Mouse (Mus musculus) midbrain, embryonic 14.5 days (tissue): Measurements from ENCODE around the gene Dph1. TPM values are rescaled to one million over a fixed set of nuclear protein-coding genes. Genes with fewer than 3 reads are reported as not detected.

Experiments used
- ATAC-seq: fragments of 200-750 bp; cut with Nextera tagmentation; 2 replicates; pipeline ENCODE4 v1.8.0; 2017; ENCODE audit warnings: moderate number of reproducible peaks, moderate library complexity; ENCODE audit not compliant: low FRiP score, low TSS enrichment
- DNase-seq: peaks from one replicate; pipeline ENCODE4 v3.0.0-alpha.2; 2015
- H3K27ac ChIP-seq: fragments of 300-500 bp; sonication (generic); replicated peaks from 2 replicates; pipeline ENCODE4 v1.5.1; 2014; ENCODE audit warnings: mild to moderate bottlenecking, low read depth, low read length, moderate library complexity
- H3K27me3 ChIP-seq: fragments of 300-500 bp; sonication (generic); 2 replicates; pipeline ENCODE4 v1.6.1; 2014; ENCODE audit warnings: low read length, control low read depth, mixed read lengths; ENCODE audit not compliant: control insufficient read depth, insufficient read depth
- H3K36me3 ChIP-seq: fragments of 300-500 bp; sonication (generic); 2 replicates; pipeline ENCODE4 v1.6.1; 2014; ENCODE audit warnings: low read length, control low read depth; ENCODE audit not compliant: control insufficient read depth, insufficient read depth
- H3K4me1 ChIP-seq: fragments of 300-500 bp; sonication (generic); 2 replicates; pipeline ENCODE4 v1.6.1; 2014; ENCODE audit warnings: mild to moderate bottlenecking, antibody characterized with exemption, low read length, control low read depth; ENCODE audit not compliant: control insufficient read depth, insufficient read depth
- H3K4me2 ChIP-seq: fragments of 300-500 bp; sonication (generic); 2 replicates; pipeline ENCODE4 v1.6.1; 2014; ENCODE audit warnings: mild to moderate bottlenecking, low read length, moderate library complexity
- H3K4me3 ChIP-seq: fragments of 300-500 bp; sonication (generic); replicated peaks from 2 replicates; pipeline ENCODE4 v1.5.1; 2014; ENCODE audit warnings: low read depth, low read length
- H3K9ac ChIP-seq: fragments of 300-500 bp; sonication (generic); replicated peaks from 2 replicates; pipeline ENCODE4 v1.6.1; 2014; ENCODE audit warnings: mild to moderate bottlenecking, low read length, moderate library complexity
- H3K9me3 ChIP-seq: fragments of 300-500 bp; sonication (generic); 2 replicates; pipeline ENCODE4 v1.6.1; 2016; ENCODE audit warnings: low read length, control low read depth, mixed read lengths; ENCODE audit not compliant: control insufficient read depth
- WGBS: fragments of 180-500 bp; shearing (Covaris S2); extraction: QIAGEN DNeasy Blood & Tissue Kit; methylation state at CpG from one replicate; pipeline ENCODE4 v1.1.7; 2014; 5-methylcytosine and 5-hydroxymethylcytosine counted together
- polyA plus RNA-seq: library from polyadenylated mRNA; unstranded; fragments of >200 nt; fragmentation: Nextera tagmentation; extraction: Ambion mirVana; gene quantifications from 2 replicates; pipeline ENCODE4 v1.2.1, GENCODE M21; 2014

Gene Dph1
- polyA plus RNA-seq, 1 experiment from 2014 or later: 14.8 TPM

DNA sequence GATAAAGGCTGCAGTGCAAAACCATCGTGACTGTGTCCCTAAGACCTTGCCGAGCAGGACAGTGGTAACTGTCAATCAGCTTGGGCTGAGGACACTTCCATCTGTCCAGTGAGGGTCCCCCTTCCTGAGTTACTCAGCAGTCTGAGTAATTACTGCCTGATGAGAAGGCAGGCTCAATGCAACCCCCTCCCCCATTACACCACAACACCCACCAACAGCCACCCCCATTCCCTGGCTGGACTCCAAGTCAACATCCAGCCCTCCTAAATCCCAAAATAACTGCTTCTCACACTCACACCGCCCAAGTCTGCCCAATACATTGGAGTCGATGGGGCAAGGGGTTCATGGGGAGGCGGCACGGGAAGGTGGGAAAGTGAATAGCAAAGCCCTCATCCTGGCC lies 800 bp upstream of the Dph1 start:
- Histone ChIP-seq H3K4me1 (peaks cover 54% of the 10 kb centered on the region), H3K9me3 (no peaks in the 10 kb centered on the region), H3K9ac (no peak overlapping the region), H3K36me3 (no peaks in the 10 kb centered on the region), H3K27ac (no peak overlapping the region; the same call in 1 of the 2 replicates), H3K4me3 (no peak overlapping the region), H3K4me2 (no peak overlapping the region), H3K27me3 (peaks cover 19% of the 10 kb centered on the region; the same call in 1 of the 2 replicates)
- WGBS: 60% methylated on average over 6 of the region's 6 CpGs
- no peak for DNase-seq
- no peak for ATAC-seq

DNA sequence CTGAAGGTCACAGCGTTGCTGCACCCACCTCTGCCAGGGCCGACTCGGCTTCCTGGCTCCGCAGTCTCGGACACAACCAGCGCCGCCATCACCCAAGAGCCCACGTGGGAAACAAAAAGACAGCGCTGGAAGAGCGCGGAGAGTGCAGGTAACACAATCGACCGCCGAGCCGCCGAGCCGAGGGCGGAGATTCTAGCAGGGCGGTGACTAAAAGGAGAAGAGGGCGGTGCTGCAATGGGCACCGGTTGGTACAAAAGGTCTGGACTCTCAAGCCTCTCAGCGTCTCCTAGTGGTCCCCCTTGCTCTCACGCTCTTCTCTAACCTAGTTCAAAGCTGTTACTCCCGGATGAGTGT lies 693 bp downstream of the Dph1 start:
- DNase-seq (peak; percentile 94), ATAC-seq (peak; percentile 73)
- H3K4me1 ChIP-seq: peaks cover 40% of the 10 kb centered on the region
- peak overlapping the region; percentile 21 for H3K27ac ChIP-seq
- peak overlapping the region; percentile 74 for H3K4me3 ChIP-seq
- peaks cover 14% of the 10 kb centered on the region; the same call in 1 of the 2 replicates for H3K27me3 ChIP-seq
- peak overlapping the region; percentile 68 for H3K4me2 ChIP-seq
- no peaks in the 10 kb centered on the region for H3K36me3 ChIP-seq
- under 1% methylated on average over 24 of the region's 24 CpGs for WGBS
- H3K9ac ChIP-seq: peak overlapping the region; percentile 61
- no peaks in the 10 kb centered on the region for H3K9me3 ChIP-seq

DNA sequence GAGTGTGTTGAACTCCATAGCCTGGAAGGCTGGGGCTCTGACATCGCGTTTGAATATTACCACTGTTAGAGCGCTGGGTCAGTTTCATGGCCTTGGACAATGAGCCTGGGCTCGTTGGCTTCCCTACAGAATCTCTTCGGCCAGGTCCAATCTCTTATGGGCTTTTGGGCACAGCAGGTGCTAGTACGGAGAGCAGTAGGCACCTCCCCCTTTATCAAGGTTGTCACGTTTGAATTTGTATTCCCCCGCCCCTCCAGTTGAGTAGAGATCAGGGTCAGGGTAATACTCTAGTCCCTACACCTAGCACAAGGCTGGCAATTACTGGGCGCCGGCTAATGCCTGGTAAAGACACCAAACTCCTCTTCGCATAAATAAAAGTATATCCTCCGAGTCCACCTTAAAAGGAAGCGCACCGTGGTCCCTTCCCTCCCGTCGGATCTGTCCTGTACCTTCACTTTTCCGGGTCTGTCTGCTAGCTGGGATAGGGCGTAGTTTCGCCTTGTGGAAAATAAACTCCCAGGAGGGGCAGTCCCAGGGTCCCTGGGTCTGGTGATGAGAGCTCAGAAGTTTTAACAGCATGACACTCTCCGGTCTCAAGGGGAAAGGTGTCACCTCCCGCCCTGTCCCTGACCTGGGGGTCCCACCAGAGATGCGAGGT lies 1.2 kb downstream of the Dph1 start:
- ATAC-seq (no peak), DNase-seq (no peak)
- peaks cover 10% of the 10 kb centered on the region; the same call in 1 of the 2 replicates for H3K27me3 ChIP-seq
- H3K36me3 ChIP-seq: no peaks in the 10 kb centered on the region
- H3K27ac ChIP-seq: peak overlapping the region; percentile 21
- under 1% methylated on average over 22 of the region's 22 CpGs for WGBS
- H3K4me2 ChIP-seq: peak overlapping the region; percentile 68
- H3K9ac ChIP-seq: peak overlapping the region; percentile 61
- H3K4me3 ChIP-seq: peak overlapping the region; percentile 74
- peaks cover 35% of the 10 kb centered on the region for H3K4me1 ChIP-seq
- no peaks in the 10 kb centered on the region for H3K9me3 ChIP-seq

DNA sequence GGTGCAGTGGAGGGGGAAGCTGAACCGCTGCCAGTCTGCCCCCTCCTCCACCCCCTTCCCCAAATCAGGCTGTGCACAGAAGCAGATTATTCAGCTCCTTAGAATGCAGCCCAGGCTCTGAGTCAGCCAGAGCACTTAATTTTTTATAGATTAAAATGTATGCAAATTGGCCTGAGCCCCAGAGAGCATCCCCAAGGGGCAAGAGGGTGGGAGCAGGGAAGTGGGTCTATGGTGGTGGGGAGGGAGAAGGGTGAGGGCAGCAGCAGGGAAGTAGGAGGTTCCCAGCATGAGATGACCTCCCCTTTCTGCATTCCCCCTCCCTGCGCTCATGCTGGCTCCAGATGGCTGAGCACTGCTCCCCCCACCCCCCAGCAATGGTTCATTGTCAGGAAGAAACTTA lies 6.1 kb downstream of the Dph1 start:
- H3K9me3 ChIP-seq: no peaks in the 10 kb centered on the region
- no peak overlapping the region for H3K4me3 ChIP-seq
- no peaks in the 10 kb centered on the region for H3K27me3 ChIP-seq
- H3K27ac ChIP-seq: peak overlapping the region; percentile 49
- H3K4me1 ChIP-seq: peaks cover 7% of the 10 kb centered on the region
- WGBS: 43% methylated on average over 1 of the region's 2 CpGs
- DNase-seq (peak; percentile 54), ATAC-seq (peak; percentile 40)
- no peak overlapping the region; the same call in 1 of the 2 replicates for H3K9ac ChIP-seq
- H3K36me3 ChIP-seq: peaks cover 17% of the 10 kb centered on the region
- no peak overlapping the region for H3K4me2 ChIP-seq

DNA sequence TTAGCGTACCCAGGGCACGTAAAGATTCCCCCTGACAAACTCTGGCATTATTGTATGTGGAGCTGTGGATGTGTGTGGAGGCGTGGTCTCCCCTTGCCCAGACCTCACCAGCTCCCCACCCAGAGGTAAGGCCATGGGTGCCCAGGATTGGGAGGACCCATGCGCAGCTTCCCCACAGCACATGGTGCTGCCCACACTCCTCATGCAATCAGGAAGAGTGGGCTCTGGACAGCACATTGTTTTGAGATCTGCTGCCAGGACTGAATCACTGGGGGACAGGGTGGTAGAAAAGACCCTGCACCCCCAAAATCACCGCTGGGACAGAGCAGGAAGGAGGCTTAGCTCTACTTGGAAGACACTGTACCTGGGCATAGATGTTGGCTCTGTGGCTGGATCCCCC lies 6.5 kb downstream of the Dph1 start:
- Histone ChIP-seq H3K4me2 (no peak overlapping the region), H3K4me1 (peaks cover 6% of the 10 kb centered on the region), H3K27ac (peak overlapping the region; percentile 49), H3K9ac (no peak overlapping the region; the same call in 1 of the 2 replicates), H3K36me3 (peaks cover 17% of the 10 kb centered on the region), H3K27me3 (no peaks in the 10 kb centered on the region), H3K4me3 (no peak overlapping the region), H3K9me3 (no peaks in the 10 kb centered on the region)
- DNase-seq (no peak), ATAC-seq (no peak)
- 83% methylated on average over 5 of the region's 5 CpGs for WGBS

DNA sequence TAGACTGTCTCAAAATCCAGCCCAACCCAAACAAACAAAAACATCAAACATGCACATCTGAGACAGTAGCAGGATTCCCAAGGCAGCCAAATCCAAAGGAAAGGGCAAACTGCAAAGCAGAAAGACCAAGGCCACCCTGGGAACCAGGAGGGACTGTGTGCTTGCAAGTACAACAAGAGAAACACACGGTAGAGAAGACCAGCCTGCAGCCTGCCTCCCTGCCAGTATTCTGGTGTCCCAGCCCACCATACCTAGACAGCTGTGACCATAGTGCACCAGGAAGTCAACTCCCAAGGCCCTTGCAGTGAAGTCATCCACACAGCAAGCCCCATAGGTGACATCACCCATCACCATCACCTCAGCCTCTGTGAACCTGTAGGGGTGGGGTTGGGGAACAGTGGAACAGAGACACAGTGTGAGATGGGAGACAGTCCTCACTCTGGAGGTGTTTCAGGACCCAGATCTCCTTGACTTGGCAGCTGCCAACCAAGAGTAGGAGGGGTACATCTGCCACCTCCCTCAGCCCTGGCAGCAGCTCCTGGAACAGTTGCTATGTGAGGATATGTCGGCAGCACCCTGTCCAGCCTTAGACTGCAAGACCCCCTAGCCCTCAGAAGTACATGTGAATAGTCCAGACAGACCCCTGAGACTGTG lies 7.0 kb downstream of the Dph1 start:
- 85% methylated on average over 2 of the region's 2 CpGs for WGBS
- H3K36me3 ChIP-seq: peaks cover 17% of the 10 kb centered on the region
- no peaks in the 10 kb centered on the region for H3K27me3 ChIP-seq
- DNase-seq (no peak), ATAC-seq (no peak)
- peaks cover 3% of the 10 kb centered on the region for H3K4me1 ChIP-seq
- no peak overlapping the region for H3K4me3 ChIP-seq
- H3K9ac ChIP-seq: no peak overlapping the region; the same call in 1 of the 2 replicates
- H3K4me2 ChIP-seq: no peak overlapping the region
- 0 out of 2 replicates have a peak overlapping the region, but pooled peaks have one; percentile 20 for H3K27ac ChIP-seq
- no peaks in the 10 kb centered on the region for H3K9me3 ChIP-seq

DNA sequence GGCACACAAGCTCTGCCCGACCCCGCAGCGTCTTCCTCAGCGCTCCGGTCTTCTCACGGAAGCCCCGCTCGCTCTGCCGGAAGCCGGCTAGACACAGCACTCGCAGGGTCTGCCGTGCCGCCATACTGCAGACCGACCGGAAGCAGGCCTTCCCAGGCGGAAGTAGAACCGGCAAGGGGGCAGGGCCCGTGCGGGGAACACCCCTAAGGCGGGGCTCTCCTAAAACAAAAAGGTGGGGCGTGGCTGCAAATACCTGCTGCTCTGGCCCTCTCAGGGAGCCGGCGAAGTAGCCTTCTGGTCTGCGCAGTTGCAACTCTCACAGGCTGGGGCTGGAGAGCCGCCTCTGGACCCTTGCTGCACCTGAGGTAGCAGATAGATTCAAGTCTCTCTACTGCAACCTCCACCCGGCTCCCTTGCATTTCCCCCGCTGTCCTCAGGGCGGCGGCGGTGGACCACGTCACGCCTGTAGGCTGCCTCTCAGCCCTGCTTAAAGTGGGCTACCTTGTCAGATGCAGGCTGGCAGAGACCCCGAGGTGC lies 12.3 kb downstream of the Dph1 start, which contains the start of gene Ovca2:
Gene Ovca2, minus strand, starts transcription at position 164 of the 537 bp plus-strand sequence.
- Histone ChIP-seq H3K4me1 (peaks cover 15% of the 10 kb centered on the region), H3K9ac (peak within 1 kb of the TSS; percentile 70), H3K9me3 (no peaks in the 10 kb centered on the region), H3K27me3 (no peaks in the 10 kb centered on the region), H3K4me2 (peak within 1 kb of the TSS; percentile 94), H3K4me3 (peak within 1 kb of the TSS; percentile 64), H3K36me3 (peaks cover 37% of the 10 kb centered on the region), H3K27ac (peak within 1 kb of the TSS; percentile 94)
- DNase-seq: peak; percentile 95
- ATAC-seq: peak; percentile 94
- under 1% methylated on average over 33 of the region's 33 CpGs for WGBS

DNA sequence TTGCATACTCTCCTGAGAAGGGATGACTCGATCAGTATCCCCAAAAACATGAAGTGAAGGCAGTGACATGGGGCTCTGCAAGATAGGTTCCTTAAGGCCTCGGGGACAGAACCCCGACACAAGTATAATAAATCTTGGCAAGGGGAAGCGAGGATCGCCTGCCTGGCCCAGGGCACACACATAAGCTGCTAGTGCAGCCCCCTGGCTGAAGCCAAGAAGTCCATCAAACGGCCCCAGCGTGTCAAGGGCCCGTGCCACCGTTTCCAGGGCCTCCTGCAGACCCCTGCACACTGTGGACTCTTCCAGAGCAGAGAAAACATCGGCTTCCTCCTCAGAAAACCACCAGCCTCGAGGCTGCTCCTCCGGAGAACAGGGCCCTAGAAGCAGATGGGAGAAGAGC lies 13.0 kb downstream of the Dph1 start:
- WGBS: 55% methylated on average over 12 of the region's 12 CpGs
- ATAC-seq: no peak
- peak overlapping the region; percentile 94 for H3K27ac ChIP-seq

More for the DNA sequence above, 13.0 kb downstream of the Dph1 start:
- Histone ChIP-seq H3K36me3 (peaks cover 36% of the 10 kb centered on the region), H3K9me3 (no peaks in the 10 kb centered on the region), H3K27me3 (0 out of 2 replicates have a peak, but pooled peaks cover under 1% of the 10 kb centered on the region), H3K4me1 (peaks cover 16% of the 10 kb centered on the region), H3K4me2 (peak overlapping the region; percentile 94), H3K9ac (peak overlapping the region; percentile 70), H3K4me3 (peak overlapping the region; percentile 64)
- no peak for DNase-seq
